Mouse (Mus musculus) midbrain, embryonic 13.5 days (tissue): ENCODE measurements around the gene Milr1. TPM values are rescaled to one million over a fixed set of nuclear protein-coding genes. Genes with fewer than 3 reads are reported as not detected.

Experiments
- ATAC-seq: fragments of 200-750 bp; cut with Nextera tagmentation; 2 replicates; pipeline ENCODE4 v1.8.0; 2017; ENCODE audit warnings: mild to moderate bottlenecking, moderate TSS enrichment, moderate library complexity
- H3K27ac ChIP-seq: fragments of 300-500 bp; sonication (generic); 2 replicates; pipeline ENCODE4 v1.5.1; 2015; ENCODE audit warnings: inconsistent platforms, mild to moderate bottlenecking, moderate library complexity
- H3K27me3 ChIP-seq: fragments of 300-500 bp; sonication (generic); 2 replicates; pipeline ENCODE4 v1.6.1; 2015; ENCODE audit warnings: mild to moderate bottlenecking, inconsistent platforms
- H3K36me3 ChIP-seq: fragments of 300-500 bp; sonication (generic); 2 replicates; pipeline ENCODE4 v1.6.1; 2015; ENCODE audit warnings: mild to moderate bottlenecking, inconsistent platforms
- H3K4me1 ChIP-seq: fragments of 300-500 bp; sonication (generic); replicated peaks from 2 replicates; pipeline ENCODE4 v1.6.1; 2015; ENCODE audit warnings: inconsistent platforms
- H3K4me2 ChIP-seq: fragments of 300-500 bp; sonication (generic); replicated peaks from 2 replicates; pipeline ENCODE4 v1.6.1; 2015; ENCODE audit warnings: moderate library complexity, mild to moderate bottlenecking, inconsistent platforms
- H3K4me3 ChIP-seq: fragments of 300-500 bp; sonication (generic); replicated peaks from 2 replicates; pipeline ENCODE4 v1.5.1; 2015; ENCODE audit warnings: mild to moderate bottlenecking, inconsistent platforms
- H3K9ac ChIP-seq: fragments of 300-500 bp; sonication (generic); replicated peaks from 2 replicates; pipeline ENCODE4 v1.6.1; 2015; ENCODE audit warnings: mild to moderate bottlenecking, inconsistent platforms
- H3K9me3 ChIP-seq: fragments of 300-500 bp; sonication (generic); 2 replicates; pipeline ENCODE4 v1.6.1; 2016; ENCODE audit warnings: mild to moderate bottlenecking, inconsistent platforms
- WGBS: fragments of 180-500 bp; shearing (Covaris S2); methylation state at CpG from one replicate; pipeline ENCODE4 v1.1.7; 2015; 5-methylcytosine and 5-hydroxymethylcytosine counted together
- polyA plus RNA-seq: library from polyadenylated mRNA; unstranded; fragments of >200 nt; fragmentation: Nextera tagmentation; extraction: Ambion mirVana; gene quantifications from 2 replicates; pipeline ENCODE4 v1.2.1, GENCODE M21; 2015

Gene Milr1
- polyA plus RNA-seq, 1 experiment from 2014 or later: 1.2 TPM

DNA sequence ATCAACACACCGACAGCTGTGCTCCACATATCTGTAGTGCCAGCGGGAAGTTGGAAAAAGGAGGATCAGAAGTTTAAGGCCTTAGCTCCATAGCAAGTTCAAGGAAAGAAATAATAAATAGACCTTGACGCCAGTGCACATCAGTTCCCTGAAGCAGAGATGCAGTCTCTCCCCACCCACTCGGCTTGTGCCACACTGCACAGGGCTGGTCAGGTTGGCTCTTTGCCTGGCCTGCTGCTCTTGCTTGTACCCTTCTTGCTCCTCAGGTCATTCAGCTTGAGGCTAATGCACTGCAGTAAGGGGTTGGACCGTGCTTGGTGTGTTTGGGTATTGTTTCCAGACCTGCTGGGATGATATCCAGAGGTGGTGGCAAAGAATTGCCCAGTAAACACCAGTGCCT, 9.5 kb downstream of the Milr1 start:
- Histone ChIP-seq H3K4me2 (no peak overlapping the region), H3K4me3 (no peak overlapping the region), H3K27ac (no peak overlapping the region), H3K36me3 (no peaks in the 10 kb centered on the region), H3K9ac (no peak overlapping the region), H3K27me3 (no peaks in the 10 kb centered on the region), H3K9me3 (no peaks in the 10 kb centered on the region), H3K4me1 (peaks cover 12% of the 10 kb centered on the region; the same call in 1 of the 2 replicates)
- no peak for ATAC-seq
- WGBS: 95% methylated on average over 5 of the region's 5 CpGs

DNA sequence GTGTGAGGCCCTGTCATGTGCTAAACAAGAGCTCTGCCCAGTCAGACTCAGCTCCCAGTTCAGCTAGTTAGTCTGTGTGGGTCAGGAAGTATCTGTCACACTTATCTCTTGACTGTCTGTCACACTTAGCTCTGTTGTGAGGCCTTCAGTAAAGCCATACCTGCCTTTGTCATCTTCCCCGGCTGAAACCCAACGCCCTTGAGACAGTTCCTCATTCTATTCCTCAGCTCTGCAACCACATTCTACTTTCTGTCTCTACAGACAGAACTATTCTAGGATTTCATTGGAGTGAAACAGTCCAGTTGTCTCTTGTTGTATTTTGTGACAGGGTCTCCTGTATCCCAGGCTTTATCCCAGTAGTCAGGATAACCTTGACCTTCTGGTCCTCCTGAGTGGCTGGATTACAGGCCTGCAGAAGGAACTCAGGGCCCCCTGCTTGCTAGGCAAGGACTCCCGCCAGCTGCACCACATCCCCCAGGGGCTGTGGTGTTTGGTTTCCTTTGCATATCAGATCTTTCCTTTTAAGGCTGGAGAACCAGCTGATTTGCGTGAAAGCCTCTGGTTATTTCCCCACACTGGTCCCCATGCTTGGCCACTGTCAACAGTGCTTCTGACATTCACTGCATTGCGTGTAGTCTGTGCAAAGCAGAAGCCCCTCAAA, 11.2 kb downstream of the Milr1 start:
- H3K4me1 ChIP-seq: peaks cover 12% of the 10 kb centered on the region; the same call in 1 of the 2 replicates
- H3K4me2 ChIP-seq: no peak overlapping the region
- H3K27ac ChIP-seq: peak overlapping the region; percentile 30
- no peak overlapping the region for H3K9ac ChIP-seq
- ATAC-seq: no peak
- peaks cover 16% of the 10 kb centered on the region for H3K36me3 ChIP-seq
- H3K27me3 ChIP-seq: no peaks in the 10 kb centered on the region
- H3K9me3 ChIP-seq: no peaks in the 10 kb centered on the region
- no peak overlapping the region for H3K4me3 ChIP-seq
- 50% methylated on average over 5 of the region's 5 CpGs for WGBS

DNA sequence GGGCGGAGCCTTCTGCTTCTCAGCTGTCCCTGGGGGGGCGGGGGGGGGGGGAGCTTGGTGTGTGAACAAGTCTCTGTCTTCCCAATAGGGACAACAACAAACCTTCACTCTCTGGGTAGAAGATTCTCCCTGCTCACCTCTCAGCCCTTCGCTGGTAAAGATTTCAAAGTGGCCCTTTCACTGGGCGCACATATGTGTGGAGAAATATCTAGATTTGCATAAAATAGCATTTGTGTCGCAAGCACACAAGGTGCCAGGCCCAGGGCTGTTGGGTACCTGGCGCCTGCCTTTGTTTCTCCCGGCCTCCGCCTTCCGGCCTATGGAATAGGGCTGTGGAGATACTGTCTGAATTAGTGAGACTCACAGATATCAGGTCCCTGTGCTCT, 11.8 kb downstream of the Milr1 start:
- ATAC-seq: no peak
- Histone ChIP-seq H3K4me1 (peaks cover 12% of the 10 kb centered on the region; the same call in 1 of the 2 replicates), H3K27me3 (no peaks in the 10 kb centered on the region), H3K9me3 (0 out of 2 replicates have a peak, but pooled peaks cover 3% of the 10 kb centered on the region), H3K27ac (peak overlapping the region; percentile 30; the same call in 1 of the 2 replicates), H3K4me3 (no peak overlapping the region), H3K4me2 (no peak overlapping the region), H3K36me3 (peaks cover 21% of the 10 kb centered on the region), H3K9ac (no peak overlapping the region)
- WGBS: 77% methylated on average over 9 of the region's 9 CpGs

DNA sequence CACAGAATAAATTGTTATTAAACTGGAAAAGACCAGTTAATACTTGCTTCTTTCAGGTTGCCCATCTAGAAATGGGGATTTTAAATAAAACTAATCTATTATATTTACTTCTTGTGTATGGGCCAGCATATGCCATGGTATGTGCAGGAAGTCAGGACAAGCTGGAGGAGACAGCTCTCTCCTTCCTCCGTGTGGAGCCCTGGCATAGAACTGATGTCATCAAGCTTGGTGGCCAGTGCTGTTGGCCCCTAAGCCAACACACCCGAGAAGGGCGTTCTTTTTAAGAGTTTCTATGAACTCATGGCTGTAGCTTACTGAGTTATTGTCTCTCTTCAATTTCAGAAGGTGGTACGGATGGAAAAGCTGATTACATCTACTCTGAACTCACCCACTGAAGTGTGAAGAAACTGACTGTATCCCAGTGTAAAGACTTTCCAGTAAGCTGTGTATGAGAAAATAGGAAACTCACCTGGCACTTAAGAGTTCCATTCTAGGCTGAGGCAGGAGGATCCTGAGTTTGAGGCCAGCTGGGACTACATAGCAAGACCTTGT, 15.7 kb downstream of the Milr1 start:
- no peak for ATAC-seq
- no peak overlapping the region for H3K4me2 ChIP-seq
- H3K9me3 ChIP-seq: 0 out of 2 replicates have a peak, but pooled peaks cover 4% of the 10 kb centered on the region
- 93% methylated on average over 4 of the region's 4 CpGs for WGBS
- H3K4me1 ChIP-seq: peaks cover 10% of the 10 kb centered on the region; the same call in 1 of the 2 replicates
- H3K4me3 ChIP-seq: no peak overlapping the region
- peaks cover 53% of the 10 kb centered on the region for H3K36me3 ChIP-seq
- H3K27ac ChIP-seq: no peak overlapping the region
- H3K27me3 ChIP-seq: no peaks in the 10 kb centered on the region
- no peak overlapping the region for H3K9ac ChIP-seq

DNA sequence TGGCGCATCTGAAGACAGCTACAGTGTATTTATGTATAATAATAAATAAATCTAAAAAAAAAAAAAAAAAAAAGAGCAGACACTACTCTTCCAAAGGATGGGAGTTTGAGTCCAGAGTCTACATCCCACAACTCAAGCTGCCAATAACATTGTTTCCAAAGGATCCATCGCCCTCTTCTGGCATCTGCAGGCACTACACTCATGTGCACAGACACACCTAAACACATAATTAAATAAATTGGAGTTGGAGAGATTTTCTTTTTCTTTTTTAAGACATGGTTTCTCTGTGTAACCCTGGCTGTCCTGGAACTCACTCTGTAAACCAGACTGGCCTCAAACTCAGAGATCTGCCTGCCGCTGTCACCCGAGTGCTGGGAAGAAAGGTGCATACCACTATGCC, 16.5 kb downstream of the Milr1 start:
- Histone ChIP-seq H3K27me3 (no peaks in the 10 kb centered on the region), H3K27ac (no peak overlapping the region), H3K4me2 (no peak overlapping the region), H3K36me3 (peaks cover 60% of the 10 kb centered on the region), H3K9ac (no peak overlapping the region), H3K9me3 (0 out of 2 replicates have a peak, but pooled peaks cover 4% of the 10 kb centered on the region), H3K4me1 (peaks cover 6% of the 10 kb centered on the region; the same call in 1 of the 2 replicates), H3K4me3 (no peak overlapping the region)
- 92% methylated on average over 4 of the region's 4 CpGs for WGBS
- no peak for ATAC-seq

DNA sequence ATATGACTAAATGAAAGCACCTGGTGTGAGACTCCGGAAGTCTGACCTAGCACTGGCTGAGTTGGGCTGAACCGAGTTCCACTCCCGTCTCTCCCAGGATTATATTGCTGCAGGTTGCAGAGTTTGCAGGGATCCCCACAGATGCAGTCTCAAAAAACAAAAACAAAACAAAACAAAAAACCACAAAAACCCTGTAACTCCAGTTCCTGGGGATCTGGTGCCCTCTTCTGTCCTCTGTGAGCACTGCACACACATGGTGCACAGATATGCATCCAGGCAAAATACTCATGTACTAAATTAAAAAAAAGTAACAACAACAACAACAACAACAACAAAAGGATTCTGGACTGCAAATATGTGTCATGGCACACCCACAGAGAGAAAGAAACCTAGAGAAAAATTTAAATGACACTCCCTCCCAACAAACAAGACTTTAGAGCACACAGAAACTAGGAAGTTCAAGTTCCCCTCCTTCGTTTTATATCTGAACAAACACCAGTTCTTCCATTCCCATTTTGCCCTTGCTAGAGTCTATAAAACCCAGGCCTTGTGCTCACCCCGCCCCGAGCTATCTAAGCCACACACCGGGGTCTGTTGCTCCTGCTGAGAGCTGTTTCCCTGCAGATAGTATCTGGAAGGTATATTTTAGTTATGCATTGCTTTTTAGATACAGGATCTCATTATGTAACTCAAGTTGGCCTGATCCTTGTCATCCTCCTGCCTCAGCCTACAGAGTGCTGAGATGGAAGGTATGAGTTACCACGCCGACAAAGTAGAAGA, 19.4 kb downstream of the Milr1 start:
- 97% methylated on average over 9 of the region's 9 CpGs for WGBS
- no peaks in the 10 kb centered on the region for H3K4me1 ChIP-seq
- H3K4me2 ChIP-seq: no peak overlapping the region
- ATAC-seq: no peak
- no peaks in the 10 kb centered on the region for H3K27me3 ChIP-seq
- H3K4me3 ChIP-seq: no peak overlapping the region
- H3K9me3 ChIP-seq: 0 out of 2 replicates have a peak, but pooled peaks cover 4% of the 10 kb centered on the region
- no peak overlapping the region for H3K9ac ChIP-seq
- H3K36me3 ChIP-seq: peaks cover 88% of the 10 kb centered on the region
- H3K27ac ChIP-seq: no peak overlapping the region

DNA sequence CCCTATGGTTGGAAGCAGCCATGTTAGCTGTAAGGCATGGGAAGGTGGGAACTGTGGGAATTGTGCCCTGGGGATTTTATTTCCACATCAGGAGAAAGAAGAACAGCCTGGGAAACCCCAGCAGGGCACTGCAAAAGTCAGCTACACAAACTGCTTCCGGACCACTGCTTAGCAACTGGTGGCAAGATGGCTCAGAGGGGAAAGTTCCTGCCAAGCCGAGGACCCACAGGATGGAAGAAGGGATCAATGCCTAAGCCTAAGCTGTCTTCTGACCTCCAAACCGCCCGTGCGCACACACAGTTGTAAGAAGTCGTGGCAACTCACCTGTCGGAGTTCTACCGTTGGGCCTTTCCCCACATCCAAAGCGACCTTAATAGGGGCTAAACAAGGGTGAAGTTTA, 22.0 kb downstream of the Milr1 start:
- Histone ChIP-seq H3K4me2 (no peak overlapping the region), H3K9ac (no peak overlapping the region), H3K36me3 (peaks cover 74% of the 10 kb centered on the region), H3K9me3 (no peaks in the 10 kb centered on the region), H3K4me3 (no peak overlapping the region), H3K27ac (no peak overlapping the region), H3K27me3 (no peaks in the 10 kb centered on the region), H3K4me1 (peaks cover 7% of the 10 kb centered on the region; the same call in 1 of the 2 replicates)
- 92% methylated on average over 9 of the region's 9 CpGs for WGBS
- ATAC-seq: no peak

DNA sequence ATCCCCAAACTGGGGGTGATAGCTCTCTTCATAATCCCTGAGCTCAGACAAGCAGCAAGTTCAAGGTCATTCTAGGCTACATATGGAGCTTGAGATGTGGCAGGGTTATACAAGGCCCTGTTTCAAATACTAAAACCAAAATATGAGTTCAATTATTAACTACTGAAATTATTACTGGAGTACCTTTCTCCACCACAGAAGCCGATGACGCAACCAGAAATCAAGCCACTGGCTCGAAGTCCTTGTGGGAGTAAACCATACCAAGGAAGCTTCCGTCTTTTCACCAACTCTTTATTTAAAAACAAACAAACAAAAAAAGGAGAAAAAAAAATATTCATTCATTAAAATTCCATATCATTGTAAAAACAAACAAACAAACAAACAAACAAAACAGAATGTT, 25.9 kb downstream of the Milr1 start:
- Histone ChIP-seq H3K9ac (no peak overlapping the region), H3K27ac (no peak overlapping the region), H3K4me1 (peaks cover 15% of the 10 kb centered on the region), H3K4me2 (no peak overlapping the region), H3K4me3 (no peak overlapping the region), H3K27me3 (no peaks in the 10 kb centered on the region), H3K9me3 (no peaks in the 10 kb centered on the region), H3K36me3 (peaks cover 60% of the 10 kb centered on the region)
- no peak for ATAC-seq
- 97% methylated on average over 4 of the region's 4 CpGs for WGBS

DNA sequence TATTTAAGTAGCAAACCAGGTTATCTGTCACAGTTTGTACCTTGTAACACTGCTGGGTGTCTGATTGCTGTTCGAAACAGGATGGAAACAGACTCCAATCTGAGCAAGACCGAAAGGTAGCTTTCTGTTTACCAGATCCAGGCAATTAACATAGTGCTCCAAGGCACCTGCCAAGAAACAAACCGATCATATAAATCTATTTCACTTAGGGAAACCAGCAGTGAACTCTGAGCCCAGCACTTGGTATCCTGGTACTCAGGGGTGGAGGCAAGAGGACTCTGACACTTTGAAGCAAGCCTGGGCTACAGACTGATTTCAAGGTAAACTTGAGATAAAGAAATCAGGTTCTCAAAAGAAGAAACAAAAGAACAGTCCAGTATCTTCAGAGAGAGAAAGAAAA, 26.4 kb downstream of the Milr1 start:
- Histone ChIP-seq H3K36me3 (peaks cover 60% of the 10 kb centered on the region), H3K4me3 (no peak overlapping the region), H3K27me3 (no peaks in the 10 kb centered on the region), H3K9me3 (no peaks in the 10 kb centered on the region), H3K4me1 (peaks cover 16% of the 10 kb centered on the region), H3K4me2 (no peak overlapping the region), H3K27ac (no peak overlapping the region), H3K9ac (no peak overlapping the region)
- WGBS: 96% methylated on average over 3 of the region's 3 CpGs
- ATAC-seq: no peak

DNA sequence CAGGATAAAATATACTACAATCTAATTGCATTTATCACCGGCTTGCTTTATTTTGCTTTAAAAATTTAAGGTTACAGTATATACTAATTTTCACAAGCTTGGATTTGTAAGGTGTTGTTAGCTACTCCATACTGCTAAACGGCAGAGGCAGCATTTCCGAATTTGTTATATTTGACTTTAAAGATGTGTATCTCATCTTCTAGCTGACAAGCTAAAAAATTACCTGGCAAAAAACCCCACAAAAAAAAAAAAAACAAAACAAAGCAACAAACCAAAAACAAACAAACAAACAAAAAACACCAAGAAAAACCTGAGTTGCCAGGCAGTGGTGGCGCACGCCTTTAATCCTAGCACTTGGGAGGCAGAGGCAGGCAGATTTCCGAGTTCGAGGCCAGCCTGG, 27.1 kb downstream of the Milr1 start:
- ATAC-seq: no peak
- no peak overlapping the region for H3K27ac ChIP-seq
- peaks cover 60% of the 10 kb centered on the region for H3K36me3 ChIP-seq
- 95% methylated on average over 7 of the region's 7 CpGs for WGBS
- no peaks in the 10 kb centered on the region for H3K9me3 ChIP-seq
- peak overlapping the region; percentile 86 for H3K4me2 ChIP-seq
- H3K9ac ChIP-seq: no peak overlapping the region
- H3K4me1 ChIP-seq: peaks cover 21% of the 10 kb centered on the region
- no peak overlapping the region for H3K4me3 ChIP-seq
- no peaks in the 10 kb centered on the region for H3K27me3 ChIP-seq

DNA sequence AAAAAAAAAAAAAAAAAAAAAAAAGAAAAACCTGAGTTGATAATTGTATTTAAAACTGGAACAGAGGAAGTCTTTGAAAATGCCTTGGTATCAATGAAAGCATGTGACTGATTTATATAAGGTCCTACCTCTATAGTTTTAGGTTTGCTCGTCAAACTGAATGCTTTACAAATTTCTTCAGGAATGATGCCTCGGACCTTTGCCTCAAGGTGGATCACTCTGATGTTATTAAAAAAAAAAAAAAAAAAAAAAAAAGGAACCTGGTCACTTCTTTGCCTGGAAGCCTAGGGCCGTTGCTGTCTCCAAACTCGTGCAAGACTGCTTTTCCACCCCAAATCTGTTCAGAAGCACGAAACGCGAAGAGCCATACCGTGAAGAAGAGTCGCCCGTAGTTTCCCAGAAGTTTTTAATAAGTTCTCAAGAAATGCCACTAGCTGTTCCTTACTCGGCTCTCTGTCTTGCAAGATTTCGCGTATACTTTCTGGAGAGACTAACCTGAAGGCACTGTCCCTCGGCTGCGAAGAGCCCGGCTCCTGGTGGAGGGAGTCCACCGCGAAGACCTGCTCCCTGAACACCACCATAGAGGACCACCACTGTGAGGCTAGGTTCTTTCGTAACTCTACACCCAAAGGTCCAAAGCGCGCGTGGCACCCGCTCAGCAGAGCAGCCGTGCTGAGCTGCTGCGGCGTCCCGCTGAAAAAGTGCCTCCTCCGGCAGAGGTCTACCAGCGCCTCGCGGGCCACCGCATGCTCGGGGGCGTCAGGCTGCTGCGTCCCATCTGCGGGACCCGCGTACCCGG, 27.8 kb downstream of the Milr1 start:
- H3K9ac ChIP-seq: peak overlapping the region; percentile 86
- WGBS: 2% methylated on average over 39 of the region's 39 CpGs
- H3K27me3 ChIP-seq: no peaks in the 10 kb centered on the region
- peaks cover 21% of the 10 kb centered on the region for H3K4me1 ChIP-seq
- H3K27ac ChIP-seq: peak overlapping the region; percentile 90
- peak overlapping the region; percentile 86 for H3K4me2 ChIP-seq
- ATAC-seq: peak; percentile 88; the same call in 1 of the 2 replicates
- peak overlapping the region; percentile 64 for H3K4me3 ChIP-seq
- peaks cover 61% of the 10 kb centered on the region for H3K36me3 ChIP-seq
- H3K9me3 ChIP-seq: no peaks in the 10 kb centered on the region
